Mouse (Mus musculus) kidney, embryonic 15.5 days (tissue): Measurements from ENCODE around the gene Cdc25a. TPM values are rescaled to one million over a fixed set of nuclear protein-coding genes. Genes with fewer than 3 reads are reported as not detected.

Experiments
- ATAC-seq: fragments of 200-750 bp; cut with Nextera tagmentation; replicated peaks from 2 replicates; pipeline ENCODE4 v1.8.0; 2017; ENCODE audit warnings: moderate TSS enrichment; ENCODE audit not compliant: low FRiP score
- H3K27ac ChIP-seq: fragments of 300-500 bp; sonication (generic); 2 replicates; pipeline ENCODE4 v1.5.1; 2015; ENCODE audit warnings: mild to moderate bottlenecking, inconsistent platforms
- H3K27me3 ChIP-seq: fragments of 300-500 bp; sonication (generic); 2 replicates; pipeline ENCODE4 v1.6.1; 2015; ENCODE audit warnings: inconsistent platforms
- H3K36me3 ChIP-seq: fragments of 300-500 bp; sonication (generic); 2 replicates; pipeline ENCODE4 v1.6.1; 2015; ENCODE audit warnings: inconsistent platforms
- H3K4me1 ChIP-seq: fragments of 300-500 bp; sonication (generic); 2 replicates; pipeline ENCODE4 v1.6.1; 2015; ENCODE audit warnings: inconsistent platforms
- H3K4me2 ChIP-seq: fragments of 300-500 bp; sonication (generic); 2 replicates; pipeline ENCODE4 v1.6.1; 2015; ENCODE audit warnings: moderate library complexity, mild to moderate bottlenecking, inconsistent platforms
- H3K4me3 ChIP-seq: fragments of 300-500 bp; sonication (generic); replicated peaks from 2 replicates; pipeline ENCODE4 v1.5.1; 2015; ENCODE audit warnings: mild to moderate bottlenecking, inconsistent platforms
- H3K9ac ChIP-seq: fragments of 300-500 bp; sonication (generic); 2 replicates; pipeline ENCODE4 v1.6.1; 2015; ENCODE audit warnings: mild to moderate bottlenecking, inconsistent platforms
- H3K9me3 ChIP-seq: fragments of 300-500 bp; sonication (generic); replicated peaks from 2 replicates; pipeline ENCODE4 v1.6.1; 2016; ENCODE audit warnings: inconsistent platforms
- WGBS: fragments of 180-500 bp; shearing (Covaris S2); methylation state at CpG from one replicate; pipeline ENCODE4 v1.1.7; 2015; ENCODE audit warnings: mixed read lengths; 5-methylcytosine and 5-hydroxymethylcytosine counted together
- polyA plus RNA-seq: library from polyadenylated mRNA; unstranded; fragments of >200 nt; fragmentation: Nextera tagmentation; extraction: Ambion mirVana; gene quantifications from 2 replicates; pipeline ENCODE4 v1.2.1, GENCODE M21; 2015

Gene Cdc25a
- polyA plus RNA-seq, 1 experiment from 2014 or later, result 29.5 TPM

GRCm38 (mm10) chr9:109909926-109910325, 34.5 kb downstream of the Cdc25a start:
- no peaks in the 10 kb centered on the region for H3K9me3 ChIP-seq
- no peak overlapping the region for H3K27ac ChIP-seq
- no peaks in the 10 kb centered on the region for H3K27me3 ChIP-seq
- no peaks in the 10 kb centered on the region for H3K36me3 ChIP-seq
- 87% methylated on average over 4 of the region's 4 CpGs for WGBS
- H3K4me3 ChIP-seq, result no peak overlapping the region
- H3K4me1 ChIP-seq, result peaks cover 15% of the 10 kb centered on the region; the same call in 1 of the 2 replicates
- no peak overlapping the region for H3K9ac ChIP-seq
- ATAC-seq, result no peak
- no peak overlapping the region for H3K4me2 ChIP-seq

GRCm38 (mm10) chr9:109911779-109912178, 36.4 kb downstream of the Cdc25a start:
- H3K9ac ChIP-seq, result no peak overlapping the region
- no peak overlapping the region for H3K27ac ChIP-seq
- no peaks in the 10 kb centered on the region for H3K27me3 ChIP-seq
- WGBS, result 81% methylated on average over 7 of the region's 7 CpGs
- H3K36me3 ChIP-seq, result no peaks in the 10 kb centered on the region
- H3K4me2 ChIP-seq, result no peak overlapping the region
- H3K4me1 ChIP-seq, result peaks cover 15% of the 10 kb centered on the region; the same call in 1 of the 2 replicates
- no peak for ATAC-seq
- no peaks in the 10 kb centered on the region for H3K9me3 ChIP-seq
- no peak overlapping the region for H3K4me3 ChIP-seq

GRCm38 (mm10) chr9:109914269-109914926, 39.0 kb downstream of the Cdc25a start:
- Histone ChIP-seq H3K4me1 (peaks cover 11% of the 10 kb centered on the region; the same call in 1 of the 2 replicates), H3K9ac (no peak overlapping the region), H3K36me3 (no peaks in the 10 kb centered on the region), H3K27ac (peak overlapping the region; percentile 13; the same call in 1 of the 2 replicates), H3K9me3 (no peaks in the 10 kb centered on the region), H3K4me3 (no peak overlapping the region), H3K4me2 (no peak overlapping the region), H3K27me3 (no peaks in the 10 kb centered on the region)
- 28% methylated on average over 4 of the region's 4 CpGs for WGBS
- peak; percentile 70 for ATAC-seq

GRCm38 (mm10) chr9:109917931-109918330, 42.6 kb downstream of the Cdc25a start:
- Histone ChIP-seq H3K27me3 (no peaks in the 10 kb centered on the region), H3K4me2 (no peak overlapping the region), H3K4me1 (peaks cover 11% of the 10 kb centered on the region; the same call in 1 of the 2 replicates), H3K27ac (no peak overlapping the region), H3K9me3 (no peaks in the 10 kb centered on the region), H3K4me3 (no peak overlapping the region), H3K9ac (no peak overlapping the region), H3K36me3 (no peaks in the 10 kb centered on the region)
- WGBS, result 93% methylated on average over 2 of the region's 2 CpGs
- ATAC-seq, result no peak

- Histone ChIP-seq H3K36me3 (no peaks in the 10 kb centered on the region), H3K9me3 (no peaks in the 10 kb centered on the region), H3K4me1 (peaks cover 15% of the 10 kb centered on the region), H3K4me3 (no peak overlapping the region), H3K27ac (no peak overlapping the region), H3K9ac (no peak overlapping the region), H3K4me2 (no peak overlapping the region), H3K27me3 (no peaks in the 10 kb centered on the region)
- ATAC-seq, result no peak
- 95% methylated on average over 3 of the region's 3 CpGs for WGBS
Observed at GRCm38 (mm10) chr9:109929131-109929530, 53.8 kb downstream of the Cdc25a start.

GRCm38 (mm10) chr9:109930063-109930462, 54.7 kb downstream of the Cdc25a start:
- WGBS, result 90% methylated on average over 5 of the region's 5 CpGs
- Histone ChIP-seq H3K27ac (no peak overlapping the region), H3K27me3 (no peaks in the 10 kb centered on the region), H3K4me3 (no peak overlapping the region), H3K4me1 (peaks cover 15% of the 10 kb centered on the region), H3K36me3 (no peaks in the 10 kb centered on the region), H3K9me3 (no peaks in the 10 kb centered on the region), H3K9ac (no peak overlapping the region), H3K4me2 (no peak overlapping the region)
- no peak for ATAC-seq

GRCm38 (mm10) chr9:109930752-109931151, 55.4 kb downstream of the Cdc25a start:
- H3K4me2 ChIP-seq, result peak overlapping the region; percentile 77
- H3K4me3 ChIP-seq, result peak overlapping the region; percentile 77
- H3K9me3 ChIP-seq, result no peaks in the 10 kb centered on the region
- H3K27ac ChIP-seq, result peak overlapping the region; percentile 98
- no peak for ATAC-seq
- no peaks in the 10 kb centered on the region for H3K36me3 ChIP-seq
- peak overlapping the region; percentile 86 for H3K9ac ChIP-seq
- no peaks in the 10 kb centered on the region for H3K27me3 ChIP-seq
- H3K4me1 ChIP-seq, result peaks cover 15% of the 10 kb centered on the region
- WGBS, result 58% methylated on average over 6 of the region's 6 CpGs

GRCm38 (mm10) chr9:109931257-109932171, 56.1 kb downstream of the Cdc25a start, which contains the start of gene Map4:
Gene Map4, plus strand, starts transcription at chr9:109931460.
- Histone ChIP-seq H3K9ac (peak within 1 kb of the TSS; percentile 86), H3K9me3 (no peaks in the 10 kb centered on the region), H3K4me1 (peaks cover 15% of the 10 kb centered on the region), H3K36me3 (no peaks in the 10 kb centered on the region), H3K4me2 (peak within 1 kb of the TSS; percentile 77), H3K27me3 (no peaks in the 10 kb centered on the region), H3K27ac (peak within 1 kb of the TSS; percentile 98), H3K4me3 (peak within 1 kb of the TSS; percentile 77)
- peak; percentile 98 for ATAC-seq
- WGBS, result under 1% methylated on average over 89 of the region's 94 CpGs

GRCm38 (mm10) chr9:109932361-109932755, 57.0 kb downstream of the Cdc25a start:
- no peaks in the 10 kb centered on the region for H3K27me3 ChIP-seq
- no peaks in the 10 kb centered on the region for H3K36me3 ChIP-seq
- H3K4me3 ChIP-seq, result peak overlapping the region; percentile 77
- ATAC-seq, result no peak
- H3K9me3 ChIP-seq, result no peaks in the 10 kb centered on the region
- peaks cover 15% of the 10 kb centered on the region for H3K4me1 ChIP-seq
- peak overlapping the region; percentile 77 for H3K4me2 ChIP-seq
- H3K9ac ChIP-seq, result peak overlapping the region; percentile 86
- WGBS, result under 1% methylated on average over 20 of the region's 20 CpGs
- H3K27ac ChIP-seq, result peak overlapping the region; percentile 98

GRCm38 (mm10) chr9:109932756-109933375, 57.5 kb downstream of the Cdc25a start:
- H3K4me3 ChIP-seq, result peak overlapping the region; percentile 77
- peak overlapping the region; percentile 86 for H3K9ac ChIP-seq
- H3K36me3 ChIP-seq, result no peaks in the 10 kb centered on the region
- peak overlapping the region; percentile 77 for H3K4me2 ChIP-seq
- H3K9me3 ChIP-seq, result no peaks in the 10 kb centered on the region
- H3K4me1 ChIP-seq, result peaks cover 15% of the 10 kb centered on the region
- H3K27me3 ChIP-seq, result no peaks in the 10 kb centered on the region
- WGBS, result under 1% methylated on average over 12 of the region's 12 CpGs
- H3K27ac ChIP-seq, result peak overlapping the region; percentile 98
- ATAC-seq, result no peak

- Histone ChIP-seq H3K27me3 (no peaks in the 10 kb centered on the region), H3K4me2 (no peak overlapping the region), H3K4me3 (no peak overlapping the region), H3K27ac (no peak overlapping the region), H3K9ac (no peak overlapping the region), H3K36me3 (no peaks in the 10 kb centered on the region), H3K9me3 (no peaks in the 10 kb centered on the region), H3K4me1 (no peaks in the 10 kb centered on the region)
- WGBS, result 98% methylated on average over 3 of the region's 3 CpGs
- ATAC-seq, result no peak
Observed at GRCm38 (mm10) chr9:109939401-109939800, 64.0 kb downstream of the Cdc25a start.

- 95% methylated on average over 4 of the region's 4 CpGs for WGBS
- Histone ChIP-seq H3K4me1 (no peaks in the 10 kb centered on the region), H3K27ac (no peak overlapping the region), H3K27me3 (no peaks in the 10 kb centered on the region), H3K4me3 (no peak overlapping the region), H3K36me3 (no peaks in the 10 kb centered on the region), H3K4me2 (no peak overlapping the region), H3K9ac (no peak overlapping the region), H3K9me3 (no peaks in the 10 kb centered on the region)
- ATAC-seq, result no peak
Observed at GRCm38 (mm10) chr9:109942796-109943195, 67.4 kb downstream of the Cdc25a start.
